Mouse (Mus musculus): ENCODE data around the gene Cntnap1. TPM values are rescaled to one million over a fixed set of nuclear protein-coding genes. Genes with fewer than 3 reads are reported as not detected.

Cntnap1 gene
- polyA plus RNA-seq, 1 experiment from 2014 or later: 1.2 TPM

DNA sequence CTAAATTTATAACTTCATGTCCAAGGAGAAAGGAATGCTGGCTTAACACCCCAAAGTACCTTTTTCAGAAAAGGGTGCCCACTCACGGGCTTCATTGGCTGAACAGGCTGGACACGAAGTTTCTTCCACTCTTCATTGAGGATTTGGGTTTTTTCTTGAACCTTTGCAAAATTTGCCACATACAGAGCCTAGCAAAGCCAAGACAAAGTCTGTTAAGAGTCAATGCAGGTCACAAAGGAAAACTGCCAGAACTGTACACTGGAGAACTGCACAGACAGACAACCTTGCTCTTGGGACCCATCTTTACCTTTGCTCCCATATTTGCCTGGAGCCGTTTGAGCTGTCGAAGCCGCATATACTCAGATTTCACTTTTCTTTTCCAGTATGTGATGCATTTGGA lies 46.6 kb downstream of the Cntnap1 start:
- no peak for ATAC-seq (ENCODE audit: insufficient number of reproducible peaks, insufficient read depth, low FRiP score, low TSS enrichment, low read depth)
- no peak overlapping the region for H3K4me2 ChIP-seq
- no peaks in the 10 kb centered on the region for H3K27me3 ChIP-seq
- WGBS: 84% methylated on average over 5 of the region's 5 CpGs
- H3K4me3 ChIP-seq: no peak overlapping the region
- H3K9ac ChIP-seq: no peak overlapping the region
- peaks cover 49% of the 10 kb centered on the region for H3K36me3 ChIP-seq
- H3K9me3 ChIP-seq: no peaks in the 10 kb centered on the region
- H3K4me1 ChIP-seq: no peaks in the 10 kb centered on the region
- no peak overlapping the region for H3K27ac ChIP-seq

DNA sequence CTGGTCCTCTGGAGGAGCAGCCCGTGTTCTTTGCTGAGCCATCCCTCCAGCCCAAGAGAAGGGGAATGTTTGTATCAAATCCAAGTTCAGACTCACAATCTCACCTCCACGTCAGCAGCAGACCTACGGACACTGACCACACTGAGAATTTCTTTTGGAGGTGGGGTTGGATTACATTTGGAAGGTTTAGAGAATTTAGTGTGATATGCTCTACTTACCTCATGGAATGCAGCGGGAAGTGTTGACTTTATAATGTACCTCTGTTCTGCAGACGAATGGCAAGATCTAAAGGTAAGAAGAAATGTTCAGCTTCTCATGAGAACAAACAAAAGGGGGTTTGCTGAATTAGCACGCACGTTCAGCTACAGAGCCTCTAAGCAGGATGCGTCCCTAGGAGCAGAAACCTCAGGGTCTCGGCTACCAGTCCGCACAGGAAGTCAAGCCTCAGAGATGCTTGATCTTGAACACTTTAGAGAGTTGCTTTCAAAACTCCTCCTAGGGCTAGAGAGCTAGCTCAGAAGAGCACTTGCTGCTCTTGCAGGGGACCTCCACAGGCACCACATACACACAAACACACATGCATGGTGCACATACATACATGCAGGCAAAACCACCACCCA lies 48.2 kb downstream of the Cntnap1 start:
- WGBS: 79% methylated on average over 10 of the region's 10 CpGs
- peaks cover 41% of the 10 kb centered on the region for H3K36me3 ChIP-seq
- no peaks in the 10 kb centered on the region for H3K27me3 ChIP-seq
- no peak overlapping the region for H3K27ac ChIP-seq
- H3K4me2 ChIP-seq: no peak overlapping the region
- no peak for ATAC-seq (ENCODE audit: insufficient number of reproducible peaks, insufficient read depth, low FRiP score, low TSS enrichment, low read depth)
- H3K4me3 ChIP-seq: no peak overlapping the region
- no peak overlapping the region for H3K9ac ChIP-seq
- H3K9me3 ChIP-seq: no peaks in the 10 kb centered on the region
- no peaks in the 10 kb centered on the region for H3K4me1 ChIP-seq

DNA sequence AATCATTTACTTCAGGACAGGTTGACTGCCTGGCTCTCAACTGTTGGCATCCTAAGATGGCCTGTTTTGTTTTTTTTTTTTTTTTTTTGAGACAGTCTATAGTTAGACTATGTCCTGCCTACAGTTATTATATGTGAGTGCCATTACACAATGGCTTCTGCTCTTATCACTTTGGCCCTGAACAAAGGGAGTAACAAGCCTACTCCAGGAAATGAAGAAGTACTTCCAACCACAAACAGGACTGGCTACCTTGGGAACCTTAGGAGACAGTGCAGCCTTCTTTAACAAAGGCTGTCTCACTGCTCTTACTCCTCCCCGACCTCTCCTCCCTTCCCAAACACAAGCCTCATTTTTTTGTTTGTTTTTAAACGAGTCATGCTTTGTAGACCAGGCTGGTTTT lies 50.5 kb downstream of the Cntnap1 start:
- Histone ChIP-seq H3K27me3 (no peaks in the 10 kb centered on the region), H3K4me3 (no peak overlapping the region), H3K4me1 (peaks cover 16% of the 10 kb centered on the region), H3K36me3 (peaks cover 19% of the 10 kb centered on the region), H3K9ac (no peak overlapping the region), H3K27ac (no peak overlapping the region), H3K9me3 (no peaks in the 10 kb centered on the region), H3K4me2 (no peak overlapping the region)
- WGBS: 60% methylated on average over 2 of the region's 2 CpGs
- no peak for ATAC-seq (ENCODE audit: insufficient number of reproducible peaks, insufficient read depth, low FRiP score, low TSS enrichment, low read depth)

DNA sequence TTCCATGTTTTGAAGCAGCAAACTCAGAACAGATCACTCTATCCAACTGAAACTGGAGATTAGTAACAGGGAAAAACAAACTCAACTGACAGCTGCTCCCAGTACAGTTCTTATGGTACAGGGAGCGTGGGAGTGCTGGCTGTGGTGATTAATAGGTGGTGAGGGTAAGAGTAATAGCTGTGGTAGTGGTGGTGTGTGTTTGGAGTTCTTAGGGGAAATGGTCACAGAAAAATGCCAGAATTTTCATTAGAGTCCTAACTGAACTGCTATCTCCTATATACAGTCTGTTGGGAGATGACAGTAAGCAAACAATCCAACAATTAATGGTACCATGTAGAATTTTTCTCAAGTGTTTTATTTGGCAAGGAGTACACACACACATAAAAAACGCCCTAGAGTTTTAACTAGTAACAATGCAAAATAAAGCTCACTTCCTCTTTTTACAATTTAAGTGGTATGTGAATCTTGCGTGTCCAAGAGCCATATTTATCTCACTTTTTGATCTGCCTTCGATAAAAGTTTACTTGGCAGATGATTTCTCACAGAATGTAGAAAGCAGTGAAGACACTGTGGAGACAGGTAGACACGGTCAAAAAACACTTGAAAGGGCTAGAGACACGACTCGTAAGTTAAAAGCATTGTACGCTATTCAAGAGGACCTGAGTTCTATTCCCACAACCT lies 51.1 kb downstream of the Cntnap1 start:
- Histone ChIP-seq H3K4me3 (no peak overlapping the region), H3K4me1 (peaks cover 16% of the 10 kb centered on the region), H3K36me3 (peaks cover 18% of the 10 kb centered on the region), H3K27me3 (no peaks in the 10 kb centered on the region), H3K27ac (no peak overlapping the region), H3K9ac (no peak overlapping the region), H3K4me2 (no peak overlapping the region), H3K9me3 (no peaks in the 10 kb centered on the region)
- ATAC-seq (ENCODE audit: insufficient number of reproducible peaks, insufficient read depth, low FRiP score, low TSS enrichment, low read depth): no peak
- WGBS: 88% methylated on average over 8 of the region's 8 CpGs

DNA sequence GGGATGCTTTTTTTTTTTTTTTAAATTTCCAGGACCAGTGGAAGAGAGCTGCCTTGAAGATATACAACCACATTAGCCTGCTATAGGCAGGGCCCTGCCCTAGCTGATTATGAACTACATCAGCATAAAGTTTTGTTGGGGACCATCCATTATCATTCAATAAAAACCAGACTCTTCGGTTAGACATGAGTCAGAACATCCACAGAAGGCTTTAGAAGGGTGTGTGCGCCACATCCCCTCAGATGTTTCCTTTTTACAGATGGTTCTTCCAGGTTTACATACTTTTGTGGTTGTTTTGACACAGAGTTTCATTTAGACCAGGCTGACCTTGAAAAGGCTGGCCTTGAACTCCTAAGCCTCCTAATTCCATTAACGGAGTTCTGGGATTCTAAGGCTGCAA lies 54.0 kb downstream of the Cntnap1 start:
- Histone ChIP-seq H3K9me3 (no peaks in the 10 kb centered on the region), H3K4me3 (no peak overlapping the region), H3K36me3 (peaks cover 3% of the 10 kb centered on the region; the same call in 1 of the 2 replicates), H3K9ac (no peak overlapping the region), H3K4me1 (peaks cover 21% of the 10 kb centered on the region), H3K27ac (no peak overlapping the region), H3K4me2 (no peak overlapping the region), H3K27me3 (no peaks in the 10 kb centered on the region)
- WGBS: 88% methylated on average over 3 of the region's 3 CpGs
- no peak for ATAC-seq (ENCODE audit: insufficient number of reproducible peaks, insufficient read depth, low FRiP score, low TSS enrichment, low read depth)

DNA sequence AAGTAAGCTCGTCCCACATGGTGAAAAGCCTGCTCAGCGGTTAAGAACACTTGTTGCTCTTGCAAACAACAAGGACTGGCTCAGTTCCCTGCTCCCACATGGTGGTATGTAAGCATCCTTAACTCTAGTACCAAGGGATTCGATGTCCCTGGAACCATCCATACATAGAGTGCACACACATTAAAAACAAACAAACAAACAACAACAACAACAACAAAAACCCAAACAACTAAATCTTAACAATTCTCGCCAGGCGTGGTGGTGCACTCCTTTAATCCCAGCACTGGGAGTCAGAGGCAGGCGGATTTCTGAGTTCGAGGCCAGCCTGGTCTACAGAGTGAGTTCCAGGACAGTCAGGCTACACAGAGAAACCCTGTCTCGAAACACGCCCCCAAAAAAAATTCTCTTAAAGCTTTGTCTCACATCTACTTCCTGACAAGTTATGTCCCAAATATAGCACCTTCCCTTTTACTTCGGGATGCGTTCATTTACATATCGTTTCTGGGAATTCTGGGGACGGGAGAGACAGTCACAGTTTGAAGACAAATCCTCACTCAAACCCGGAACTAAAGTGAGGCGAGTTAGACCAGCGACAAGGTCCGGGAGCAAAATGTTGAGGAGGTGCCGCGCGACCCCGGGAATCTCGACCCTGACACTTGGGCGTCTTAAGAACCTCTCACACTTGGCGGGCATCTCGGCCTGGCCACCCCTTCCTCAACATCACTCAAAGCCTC lies 55.2 kb downstream of the Cntnap1 start:
- peak overlapping the region; percentile 69 for H3K27ac ChIP-seq
- peak overlapping the region; percentile 84 for H3K9ac ChIP-seq
- no peaks in the 10 kb centered on the region for H3K9me3 ChIP-seq
- WGBS: 17% methylated on average over 25 of the region's 25 CpGs
- peak overlapping the region; percentile 77 for H3K4me2 ChIP-seq
- H3K4me1 ChIP-seq: peaks cover 32% of the 10 kb centered on the region
- no peaks in the 10 kb centered on the region for H3K27me3 ChIP-seq
- no peak for ATAC-seq (ENCODE audit: insufficient number of reproducible peaks, insufficient read depth, low FRiP score, low TSS enrichment, low read depth)
- H3K36me3 ChIP-seq: peaks cover 3% of the 10 kb centered on the region; the same call in 1 of the 2 replicates
- H3K4me3 ChIP-seq: peak overlapping the region; percentile 84

DNA sequence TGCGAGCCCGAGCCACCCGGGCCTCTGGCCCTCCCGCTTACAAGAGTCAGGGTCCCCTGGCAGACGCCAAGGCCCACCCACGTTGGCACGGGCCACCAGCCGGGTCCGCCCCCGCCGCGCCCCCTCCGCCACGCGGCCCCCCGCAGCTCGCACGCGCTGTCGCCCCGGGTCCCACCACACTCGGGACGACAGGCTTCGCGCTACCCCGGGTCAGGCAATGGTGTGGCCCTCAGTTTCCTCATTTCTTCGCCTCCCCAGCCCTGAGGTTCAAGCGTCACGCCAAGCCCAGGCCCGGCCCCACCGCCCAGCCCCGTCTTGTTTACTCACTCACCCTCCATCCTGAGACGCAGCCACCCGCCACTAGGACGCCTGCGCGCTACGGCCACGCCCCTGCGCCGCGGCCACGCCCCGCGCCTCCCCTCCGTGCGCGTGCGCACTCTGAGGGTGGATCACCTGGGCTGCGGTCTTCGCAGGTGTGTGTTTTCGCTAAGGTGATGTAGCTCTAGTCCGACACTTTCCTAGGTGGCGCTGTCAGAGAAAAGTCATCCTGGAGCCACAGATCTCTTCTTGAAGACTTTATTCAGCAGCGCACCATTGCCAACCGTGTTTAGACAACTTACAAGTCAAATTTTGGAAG lies 55.9 kb downstream of the Cntnap1 start, which contains the start of gene Ezh1:
TSS of gene Ezh1 (minus strand) at position 399 of the 637 bp plus-strand sequence.
- WGBS: under 1% methylated on average over 56 of the region's 56 CpGs
- Histone ChIP-seq H3K27ac (peak within 1 kb of the TSS; percentile 69), H3K4me1 (peaks cover 39% of the 10 kb centered on the region), H3K4me3 (peak within 1 kb of the TSS; percentile 84), H3K27me3 (no peaks in the 10 kb centered on the region), H3K9ac (peak within 1 kb of the TSS; percentile 84), H3K9me3 (no peaks in the 10 kb centered on the region), H3K36me3 (peaks cover 3% of the 10 kb centered on the region; the same call in 1 of the 2 replicates), H3K4me2 (peak within 1 kb of the TSS; percentile 77)
- ATAC-seq (ENCODE audit: insufficient number of reproducible peaks, insufficient read depth, low FRiP score, low TSS enrichment, low read depth): peak; percentile 84

DNA sequence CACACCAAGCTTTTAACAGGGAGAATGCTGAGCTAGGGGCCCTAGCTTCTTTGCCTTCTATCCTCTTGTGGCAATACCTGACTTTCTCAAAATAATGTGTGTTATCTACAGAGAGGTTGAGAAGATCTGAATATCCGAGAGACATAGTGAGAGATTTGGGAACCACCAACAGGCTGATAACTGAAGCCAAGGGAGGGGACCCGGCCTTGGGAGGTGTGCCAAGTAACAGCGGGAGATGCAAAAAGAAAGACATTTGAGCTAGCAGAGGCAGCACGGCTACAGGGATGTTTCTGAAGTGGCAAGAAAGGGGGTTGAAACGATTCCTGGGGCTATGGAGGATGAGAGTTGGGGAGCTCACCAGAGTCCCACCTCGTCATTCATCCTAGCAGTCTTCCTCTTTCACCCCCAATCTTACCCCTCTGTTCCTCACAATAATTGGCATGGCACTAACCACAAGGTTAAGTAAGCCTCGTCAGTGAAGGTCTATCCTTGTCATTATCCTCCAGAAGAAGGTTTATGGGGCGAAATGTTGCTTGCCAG lies 59.1 kb downstream of the Cntnap1 start:
- 29% methylated on average over 8 of the region's 8 CpGs for WGBS

DNA sequence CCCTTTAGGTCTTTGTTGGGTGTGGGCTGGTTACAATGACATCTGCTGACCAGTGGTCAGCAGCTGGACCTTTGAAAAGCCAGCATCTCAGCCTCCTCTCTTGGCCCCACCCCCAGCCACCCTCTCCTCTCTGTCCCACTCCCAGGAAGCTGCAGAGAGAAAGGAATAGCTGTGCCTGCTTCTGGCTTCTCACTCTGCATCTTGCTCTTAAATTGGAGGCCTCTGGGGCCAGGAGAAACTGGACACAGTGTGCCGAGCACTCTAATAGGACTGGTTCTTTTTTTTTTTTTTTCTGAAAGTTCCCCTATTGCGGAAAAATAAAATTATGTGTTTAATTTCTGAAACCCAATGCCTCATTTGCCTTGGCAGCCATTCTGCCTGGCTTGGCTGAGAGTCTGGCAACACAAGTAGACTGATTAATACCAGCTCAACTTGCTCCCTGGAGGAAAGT lies 59.8 kb downstream of the Cntnap1 start:
- Histone ChIP-seq H3K4me1 (peaks cover 43% of the 10 kb centered on the region), H3K9ac (no peak overlapping the region), H3K4me2 (peak overlapping the region; percentile 23; the same call in 1 of the 2 replicates), H3K27me3 (no peaks in the 10 kb centered on the region), H3K9me3 (no peaks in the 10 kb centered on the region), H3K4me3 (no peak overlapping the region), H3K27ac (peak overlapping the region; percentile 85), H3K36me3 (no peaks in the 10 kb centered on the region)
- ATAC-seq (ENCODE audit: insufficient number of reproducible peaks, insufficient read depth, low FRiP score, low TSS enrichment, low read depth): no peak
- 8% methylated on average over 2 of the region's 2 CpGs for WGBS

More for the DNA sequence above, 59.1 kb downstream of the Cntnap1 start:
- H3K36me3 ChIP-seq: no peaks in the 10 kb centered on the region
- no peaks in the 10 kb centered on the region for H3K9me3 ChIP-seq
- H3K9ac ChIP-seq: no peak overlapping the region
- no peaks in the 10 kb centered on the region for H3K27me3 ChIP-seq
- peak overlapping the region; percentile 85 for H3K27ac ChIP-seq
- H3K4me1 ChIP-seq: peaks cover 50% of the 10 kb centered on the region
- peak overlapping the region; percentile 23; the same call in 1 of the 2 replicates for H3K4me2 ChIP-seq
- ATAC-seq (ENCODE audit: insufficient number of reproducible peaks, insufficient read depth, low FRiP score, low TSS enrichment, low read depth): no peak
- 0 out of 2 replicates have a peak overlapping the region, but pooled peaks have one; percentile 0 for H3K4me3 ChIP-seq

DNA sequence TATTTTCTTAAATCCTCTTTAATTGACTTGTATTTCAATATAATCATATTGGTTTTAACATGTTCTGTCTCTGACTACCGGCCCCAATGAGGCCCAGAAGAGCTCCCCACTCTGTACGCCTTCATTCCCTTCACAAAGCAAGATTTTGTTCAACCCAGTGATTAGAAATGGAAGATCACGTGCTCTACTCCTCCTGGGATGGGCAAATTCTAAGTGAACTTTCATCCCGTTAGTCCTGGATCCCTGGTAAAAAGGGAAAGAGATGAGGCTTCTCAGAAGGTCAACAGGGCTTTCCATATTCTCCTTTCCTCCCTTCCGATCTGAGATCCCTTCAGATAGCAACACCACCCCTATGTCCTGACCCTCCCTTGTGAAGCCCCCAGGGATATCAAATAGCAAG lies 60.2 kb downstream of the Cntnap1 start:
- 15% methylated on average over 5 of the region's 5 CpGs for WGBS
- Histone ChIP-seq H3K4me2 (peak overlapping the region; percentile 46), H3K9me3 (no peaks in the 10 kb centered on the region), H3K36me3 (no peaks in the 10 kb centered on the region), H3K27ac (peak overlapping the region; percentile 85), H3K4me3 (no peak overlapping the region), H3K4me1 (peaks cover 39% of the 10 kb centered on the region), H3K9ac (peak overlapping the region; percentile 41; the same call in 1 of the 2 replicates), H3K27me3 (no peaks in the 10 kb centered on the region)
- no peak for ATAC-seq (ENCODE audit: insufficient number of reproducible peaks, insufficient read depth, low FRiP score, low TSS enrichment, low read depth)
